Mouse (Mus musculus) lung, postnatal 36 days (tissue): Measurements from ENCODE around the gene Pafah1b2.

Source experiments
- DNase-seq: peaks from one replicate; pipeline ENCODE4 v3.0.0; 2022; ENCODE audit warnings: mixed read lengths

Gene Pafah1b2

GRCm38 (mm10) chr9:46012091-46013008 lies at the start of gene Pafah1b2, which contains the start of gene Sik3:
TSS of gene Pafah1b2 (minus strand) at chr9:46012690.
TSS of gene Sik3 (plus strand) at chr9:46012820.
- peak; percentile 95 for DNase-seq

- peak; percentile 72 for DNase-seq
These were observed 49.4 kb upstream of the Pafah1b2 start for GRCm38 (mm10) chr9:46061696-46062425.

- DNase-seq, result no peak
These were observed 47.8 kb upstream of the Pafah1b2 start for GRCm38 (mm10) chr9:46060249-46060648.

DNA sequence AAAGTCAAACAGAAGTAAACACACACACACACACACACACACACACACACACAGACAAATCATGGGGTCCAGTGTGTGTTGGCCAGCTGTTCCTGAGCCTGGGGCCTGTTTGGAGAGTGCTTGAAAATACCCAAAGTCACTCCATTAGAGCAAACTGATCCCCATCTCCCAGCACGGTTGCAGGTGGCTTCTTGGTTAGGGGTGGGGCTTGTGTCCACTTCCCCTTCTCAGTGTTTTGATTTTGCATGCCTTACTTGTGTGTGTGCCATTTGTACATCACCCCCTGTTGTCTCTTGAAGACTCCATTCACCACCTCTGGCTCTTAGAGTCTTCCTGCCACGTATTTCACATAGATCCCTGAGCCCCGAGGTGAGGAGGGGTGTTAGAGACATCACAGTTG lies 45.6 kb upstream of the Pafah1b2 start:
- no peak for DNase-seq

GRCm38 (mm10) chr9:46053014-46053666 lies 40.6 kb upstream of the Pafah1b2 start:
- no peak for DNase-seq

- DNase-seq, result no peak
These were observed 37.7 kb upstream of the Pafah1b2 start for GRCm38 (mm10) chr9:46050203-46050602.

DNA sequence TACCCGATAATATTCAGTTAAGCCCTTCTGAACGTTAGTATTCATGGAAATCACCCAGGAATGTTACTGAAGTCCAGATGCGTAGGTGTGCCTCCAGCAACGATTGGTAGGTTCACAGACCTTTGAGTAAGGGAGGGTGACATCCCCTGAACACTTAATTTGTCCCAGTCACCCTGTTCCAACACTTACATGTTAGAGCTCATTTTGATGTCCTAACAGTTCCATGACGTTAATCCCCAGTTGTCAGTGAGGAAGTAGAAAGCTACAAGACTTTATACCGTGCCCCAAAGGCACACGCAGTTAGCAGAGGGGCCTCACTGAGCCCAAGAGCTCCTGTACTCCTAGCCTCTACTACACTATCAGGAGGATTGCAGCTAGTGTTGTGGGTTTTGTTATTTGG lies 37.0 kb upstream of the Pafah1b2 start:
- DNase-seq, result no peak

GRCm38 (mm10) chr9:46046724-46047517 lies 34.4 kb upstream of the Pafah1b2 start:
- no peak for DNase-seq

GRCm38 (mm10) chr9:46043626-46044025 lies 31.1 kb upstream of the Pafah1b2 start:
- no peak for DNase-seq

DNA sequence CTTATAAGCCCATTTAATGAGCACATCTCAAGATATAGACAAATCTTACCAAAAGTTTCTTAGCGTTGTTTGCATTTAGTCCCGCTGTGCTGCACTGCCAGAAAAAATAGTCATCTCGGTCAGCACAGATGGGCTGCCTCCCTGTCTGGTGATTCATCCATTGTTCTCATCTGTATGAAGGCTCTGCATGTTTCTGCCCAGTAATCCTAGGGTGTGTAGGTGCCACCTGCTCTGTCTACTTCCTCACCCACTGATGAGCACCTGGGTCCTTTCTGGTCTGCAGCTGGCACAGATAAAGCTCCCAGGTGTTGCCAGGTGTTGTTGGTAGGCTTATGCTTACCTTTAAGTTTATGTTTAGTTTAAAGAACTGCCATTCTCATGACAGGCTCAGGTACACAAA lies 29.9 kb upstream of the Pafah1b2 start:
- no peak for DNase-seq

DNA sequence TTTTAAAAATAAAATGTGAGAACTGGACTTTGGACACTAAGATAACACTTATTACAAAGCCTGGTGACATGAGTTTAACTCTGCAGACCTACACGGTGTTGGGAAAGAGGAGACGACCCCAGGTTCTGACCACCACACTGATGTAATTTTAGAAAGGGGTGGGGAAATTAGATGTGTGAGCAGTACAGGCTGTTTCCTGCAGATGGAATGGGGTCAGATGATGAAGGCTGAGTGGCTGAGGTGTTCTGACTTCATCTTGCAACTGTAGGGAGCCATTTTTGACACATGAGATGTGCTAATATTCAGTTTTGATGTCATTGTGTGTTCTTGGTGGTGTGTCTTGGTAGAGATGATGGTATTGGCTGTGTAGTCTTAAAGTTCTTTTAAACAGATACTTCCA lies 28.7 kb upstream of the Pafah1b2 start:
- DNase-seq, result no peak

DNA sequence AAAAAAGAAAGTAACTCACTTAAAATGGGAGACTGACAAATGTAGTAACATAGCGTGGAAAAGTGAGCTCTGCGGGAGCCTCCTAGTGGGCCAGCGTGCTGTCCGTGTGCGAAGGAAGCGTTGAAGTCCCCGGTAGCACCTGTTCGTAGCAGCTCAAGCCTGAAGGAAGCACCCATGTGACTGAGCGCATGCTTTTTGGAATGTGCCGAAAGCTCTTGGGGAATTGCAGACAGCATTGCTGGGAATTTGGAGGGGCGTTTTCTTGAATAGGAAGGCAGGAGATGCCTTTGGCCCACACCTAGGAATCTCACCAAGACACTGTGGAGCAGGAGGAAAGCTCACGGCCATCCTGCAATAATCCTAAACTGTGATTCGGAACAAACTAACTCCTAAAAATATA lies 26.3 kb upstream of the Pafah1b2 start:
- no peak for DNase-seq

- no peak for DNase-seq
These were observed 24.4 kb upstream of the Pafah1b2 start for GRCm38 (mm10) chr9:46036881-46037280.

DNA sequence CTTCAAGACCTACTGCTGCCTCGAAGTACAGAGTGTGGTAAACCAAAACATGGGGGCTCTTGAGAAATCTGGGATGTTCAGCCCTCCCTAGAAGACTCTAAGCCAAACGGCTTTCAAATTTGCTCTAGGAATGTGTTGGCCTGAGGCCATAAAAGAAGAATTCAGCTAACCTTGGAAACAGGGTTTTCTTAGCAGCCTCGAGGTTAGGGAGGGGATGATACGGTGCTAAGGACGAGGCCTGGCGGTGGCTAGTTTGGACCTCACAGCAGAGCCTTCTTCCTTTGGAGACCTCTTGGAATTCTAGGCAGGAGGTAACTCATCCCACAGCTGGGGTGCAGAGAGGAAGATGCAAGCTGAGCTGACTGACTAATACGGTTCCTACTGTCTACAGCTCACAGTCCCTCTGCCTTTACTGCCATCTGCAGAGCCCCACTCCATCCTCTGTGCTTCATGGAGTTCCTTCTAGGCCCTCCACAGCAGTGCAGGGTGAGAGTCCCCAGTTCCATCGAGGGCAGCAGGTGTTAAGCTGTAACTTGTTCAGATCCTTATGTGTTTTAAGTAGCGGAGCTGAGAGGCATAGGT lies 22.9 kb upstream of the Pafah1b2 start:
- DNase-seq, result no peak

- no peak for DNase-seq
These were observed 21.4 kb upstream of the Pafah1b2 start for GRCm38 (mm10) chr9:46033862-46034261.

GRCm38 (mm10) chr9:46033058-46033457 lies 20.6 kb upstream of the Pafah1b2 start:
- DNase-seq, result peak; percentile 32

DNA sequence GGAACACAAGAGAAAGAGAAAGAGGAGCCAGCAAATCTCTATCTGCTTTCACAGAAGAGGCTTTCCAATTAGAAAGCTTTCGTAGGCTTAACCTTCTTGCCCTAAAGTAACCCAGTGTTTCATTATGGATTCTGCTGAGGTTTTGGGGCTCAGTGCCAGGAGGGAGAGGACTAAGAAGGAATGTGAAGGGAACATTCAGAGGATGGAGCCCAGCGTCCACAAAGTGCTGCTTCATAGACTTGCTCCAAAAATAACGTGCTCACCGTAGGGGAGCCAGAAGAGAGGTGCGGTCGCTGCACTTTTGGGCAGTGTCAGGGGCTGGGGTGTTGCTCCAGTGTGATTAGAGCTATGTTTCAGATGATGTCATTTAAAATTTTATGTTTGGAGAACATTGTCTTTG lies 19.7 kb upstream of the Pafah1b2 start:
- peak; percentile 58 for DNase-seq

DNA sequence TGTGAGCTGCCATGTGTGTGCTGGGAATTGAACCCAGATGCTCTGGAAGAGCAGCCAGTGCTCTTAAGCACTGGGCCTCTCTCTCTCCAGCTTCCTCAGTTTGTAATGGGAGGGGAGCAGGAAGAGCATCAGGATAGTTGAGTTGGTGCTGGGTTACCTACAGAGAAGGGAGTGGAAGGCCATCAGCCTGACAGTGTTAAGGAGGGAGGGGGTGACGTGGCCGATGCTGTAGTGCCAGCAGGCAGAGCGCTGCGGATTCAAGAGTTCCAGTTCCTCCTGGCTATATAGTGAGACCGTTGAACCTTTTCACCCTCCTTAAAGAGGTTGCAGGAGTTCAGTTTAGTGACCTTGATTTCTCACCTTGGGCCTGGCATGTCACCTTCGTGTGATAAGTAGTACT lies 18.5 kb upstream of the Pafah1b2 start:
- no peak for DNase-seq

GRCm38 (mm10) chr9:46030184-46030583 lies 17.7 kb upstream of the Pafah1b2 start:
- DNase-seq, result no peak

DNA sequence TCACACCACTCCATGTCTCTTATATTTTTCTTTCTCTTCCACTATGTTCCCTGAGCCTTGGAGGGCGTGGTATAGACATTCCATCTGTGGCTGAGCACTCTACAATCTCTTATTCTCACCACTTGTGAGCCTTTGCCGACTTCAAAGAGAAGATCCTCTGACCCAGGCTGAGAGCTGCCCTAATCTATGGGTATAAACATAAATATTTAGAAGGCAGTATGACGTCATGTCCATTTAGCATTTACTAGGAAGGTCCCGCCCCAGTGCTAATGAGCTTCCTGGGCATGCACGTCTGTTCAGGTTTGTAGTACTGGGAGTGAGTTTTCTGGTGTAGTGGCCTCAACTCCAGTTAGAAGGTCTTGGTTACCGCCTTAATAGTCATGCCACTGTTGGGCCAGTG lies 17.0 kb upstream of the Pafah1b2 start:
- DNase-seq, result no peak

GRCm38 (mm10) chr9:46027994-46028393 lies 15.5 kb upstream of the Pafah1b2 start:
- no peak for DNase-seq
